Mouse (Mus musculus): ENCODE data around the gene Kctd8. TPM values are rescaled to one million over a fixed set of nuclear protein-coding genes. Genes with fewer than 3 reads are reported as not detected.

The Kctd8 gene
- 0.58 TPM for polyA plus RNA-seq (2014; fragmentation: Illumina TruSeq; extraction: RNeasy Lipid Tissue Mini Kit (QIAGEN cat#74804); ENCODE audit: low read depth, low replicate concordance)

GRCm38 (mm10) chr5:69340919-69341801, at the start of gene Kctd8:
TSS of gene Kctd8 (minus strand) at chr5:69341679.

Other genes with a start within 250 kb of the Kctd8 start
- 2.2 TPM for gene Yipf7, start 201.0 kb upstream of the Kctd8 start, polyA plus RNA-seq (2014; fragmentation: Illumina TruSeq; extraction: RNeasy Lipid Tissue Mini Kit (QIAGEN cat#74804); ENCODE audit: low read depth, low replicate concordance)
- gene Guf1, start 215.2 kb upstream of the Kctd8 start, polyA plus RNA-seq (2014; fragmentation: Illumina TruSeq; extraction: RNeasy Lipid Tissue Mini Kit (QIAGEN cat#74804); ENCODE audit: low read depth, low replicate concordance) = 76.0 TPM

Data from adrenal gland, adult 10 weeks (tissue).